Mouse (Mus musculus): Measurements from ENCODE around the gene Grb2.

The Grb2 gene

GRCm38 (mm10) chr11:115619949-115620348, 88.4 kb downstream of the Grb2 start:
- DNase-seq = no peak

GRCm38 (mm10) chr11:115618732-115619516, 89.5 kb downstream of the Grb2 start:
- no peak for DNase-seq

GRCm38 (mm10) chr11:115618001-115618400, 90.4 kb downstream of the Grb2 start:
- DNase-seq = no peak

DNA sequence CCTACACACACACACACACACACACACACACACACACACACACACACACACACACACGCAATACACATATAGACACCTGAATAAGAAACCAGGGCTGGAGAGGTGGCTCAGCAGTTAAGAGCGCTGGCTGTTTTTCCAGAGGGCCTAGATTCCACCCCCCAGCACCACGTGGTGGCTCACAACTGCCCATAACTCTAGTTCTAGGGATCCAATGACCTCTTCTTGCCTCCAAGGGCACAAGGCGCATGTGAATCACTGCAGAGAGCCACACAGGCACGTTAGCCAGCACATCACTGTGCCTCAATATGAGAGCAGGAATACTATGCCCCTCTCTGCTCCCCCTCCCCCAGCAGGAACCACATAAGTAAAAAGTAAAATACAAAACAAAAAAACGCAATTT, 91.5 kb downstream of the Grb2 start:
- DNase-seq = no peak

GRCm38 (mm10) chr11:115616371-115616770, 92.0 kb downstream of the Grb2 start:
- no peak for DNase-seq

DNA sequence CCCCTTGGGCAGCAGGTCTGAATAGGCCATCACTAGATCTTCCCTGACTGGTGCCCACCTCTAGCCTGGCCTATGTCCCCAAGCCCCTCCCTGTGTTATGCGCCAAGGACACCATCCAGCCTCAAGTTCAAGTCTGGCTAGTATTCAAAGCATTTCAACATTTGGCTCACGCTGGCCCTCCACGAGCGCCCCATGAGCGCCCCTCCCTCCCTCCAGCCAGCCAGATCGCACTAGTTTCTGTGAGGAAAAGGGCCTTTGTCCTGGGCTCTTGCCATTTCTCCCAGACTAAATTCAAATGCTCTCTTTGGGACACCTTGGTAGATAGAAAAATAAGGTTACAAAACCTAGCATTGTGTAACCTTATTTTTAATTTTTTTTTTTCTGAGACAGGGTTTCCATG, 92.5 kb downstream of the Grb2 start:
- no peak for DNase-seq

GRCm38 (mm10) chr11:115615108-115615825, 93.1 kb downstream of the Grb2 start:
- no peak for DNase-seq

GRCm38 (mm10) chr11:115614346-115615107, 93.9 kb downstream of the Grb2 start:
- DNase-seq = no peak

- DNase-seq = no peak
Observed at GRCm38 (mm10) chr11:115613138-115613945, 95.1 kb downstream of the Grb2 start.

DNA sequence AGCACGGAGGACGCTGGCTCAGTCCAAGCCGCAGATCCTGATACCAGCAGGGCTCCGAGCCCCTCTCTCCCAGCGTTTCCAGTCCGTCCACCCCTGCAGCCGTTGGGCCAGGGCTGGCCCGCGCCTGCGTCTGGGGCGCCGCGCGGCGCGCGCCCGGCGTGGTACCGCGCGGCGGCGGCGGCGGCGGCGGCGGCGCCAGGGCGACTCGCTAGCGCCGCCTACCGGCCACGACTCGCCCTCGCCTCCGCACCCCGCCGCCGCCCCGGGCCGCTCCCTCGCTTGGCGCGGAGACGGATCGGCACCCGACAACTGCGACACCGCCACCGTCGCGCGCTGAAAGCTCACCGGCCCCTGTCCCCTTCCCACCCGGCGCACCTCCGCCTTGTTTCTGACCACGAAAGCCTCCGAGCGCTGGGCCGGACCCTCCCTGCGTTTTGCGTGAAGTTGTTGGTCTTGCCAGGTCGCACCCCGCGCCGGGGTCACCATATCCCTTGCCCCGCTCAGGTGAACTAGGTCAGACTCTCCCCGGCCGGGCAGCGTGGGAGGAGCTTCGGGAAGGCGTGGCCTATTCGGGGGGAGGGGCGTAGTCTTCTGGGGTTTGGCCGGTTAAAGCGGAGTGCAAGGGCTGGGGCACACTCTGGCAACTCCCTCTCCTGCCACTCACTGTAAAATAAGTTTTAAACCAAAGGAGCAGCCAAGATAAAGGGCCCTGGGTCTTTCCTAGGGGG, 95.8 kb downstream of the Grb2 start, which contains the start of gene Mif4gd:
Mif4gd (minus strand) TSS at position 560 of the 728 bp plus-strand sequence.
- DNase-seq = peak; percentile 73

DNA sequence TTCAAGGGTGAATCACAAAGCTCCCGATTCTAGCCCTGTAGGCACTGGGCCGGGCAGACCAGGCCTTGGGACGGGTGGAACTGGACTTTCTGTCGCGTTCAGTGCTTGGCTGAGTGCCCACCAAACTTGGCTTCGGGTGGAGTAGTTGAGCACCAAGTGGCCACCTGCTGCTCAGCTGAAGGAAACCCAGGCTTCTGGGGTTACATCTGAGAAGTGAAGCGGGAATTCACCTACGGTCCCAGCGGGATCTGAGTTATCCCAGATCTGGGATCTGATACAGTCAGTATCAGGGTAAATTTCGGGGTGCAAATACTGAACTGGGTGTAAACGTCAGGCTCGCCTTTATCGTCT, 96.4 kb downstream of the Grb2 start:
- peak; percentile 78 for DNase-seq

DNA sequence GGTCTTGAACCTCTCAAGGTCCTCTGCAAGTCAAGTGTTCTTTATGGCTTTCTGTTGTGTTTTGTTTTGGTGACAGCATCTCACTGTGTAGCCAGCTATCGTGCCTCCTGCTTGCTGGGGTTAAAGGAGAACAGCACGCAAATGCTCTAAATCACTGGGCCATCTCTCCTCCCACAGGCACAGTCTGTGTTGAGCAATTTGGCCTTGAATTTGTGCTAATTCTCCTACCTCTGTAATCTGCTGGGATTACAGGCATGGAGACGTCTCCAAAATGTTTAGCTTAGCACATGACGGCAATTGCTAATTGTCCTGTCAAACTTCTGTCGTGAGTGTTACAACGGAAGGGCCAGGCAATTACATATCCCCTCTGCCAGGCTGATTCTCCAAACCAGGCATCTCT, 97.2 kb downstream of the Grb2 start:
- no peak for DNase-seq

- no peak for DNase-seq
Observed at GRCm38 (mm10) chr11:115609576-115609975, 98.8 kb downstream of the Grb2 start.

- no peak for DNase-seq
Observed at GRCm38 (mm10) chr11:115608421-115609399, 99.7 kb downstream of the Grb2 start.

DNA sequence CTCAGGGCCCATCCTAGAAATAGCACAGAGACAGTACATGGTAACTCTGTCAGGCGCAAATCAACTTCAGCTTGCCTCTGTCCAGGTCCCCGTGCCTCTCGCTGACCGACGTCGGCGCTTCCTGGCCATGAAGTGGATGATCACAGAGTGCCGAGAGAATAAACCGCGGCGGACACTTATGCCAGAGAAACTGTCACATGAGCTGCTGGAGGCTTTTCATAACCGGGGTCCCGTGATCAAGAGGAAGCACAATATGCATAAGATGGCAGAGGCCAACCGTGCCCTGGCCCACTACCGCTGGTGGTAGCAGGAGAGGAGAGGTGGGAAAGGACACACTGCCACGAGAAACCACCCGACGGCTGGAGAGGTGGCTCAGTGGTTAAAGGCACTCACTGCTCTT, 101.7 kb downstream of the Grb2 start:
- DNase-seq = no peak

DNA sequence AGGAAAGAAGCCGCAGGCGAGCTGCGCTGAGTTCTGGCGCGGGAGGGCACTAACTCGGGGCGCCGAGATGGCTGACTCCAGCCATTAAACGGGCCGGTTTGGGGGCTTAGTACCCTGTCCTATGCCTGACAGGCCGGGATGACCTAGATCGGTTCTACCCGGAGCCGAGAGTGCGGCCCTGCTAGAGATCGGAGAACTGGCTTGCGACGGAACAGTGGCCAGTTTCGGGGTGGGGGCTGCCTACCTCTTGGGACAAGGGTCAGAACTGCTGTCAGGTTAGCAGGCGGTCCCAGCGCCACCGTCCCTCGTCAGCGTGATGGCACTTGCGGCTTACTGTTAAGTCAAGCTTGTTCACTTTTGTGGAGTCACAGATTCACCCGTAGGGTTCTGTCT, 104.1 kb downstream of the Grb2 start:
- DNase-seq = no peak

DNA sequence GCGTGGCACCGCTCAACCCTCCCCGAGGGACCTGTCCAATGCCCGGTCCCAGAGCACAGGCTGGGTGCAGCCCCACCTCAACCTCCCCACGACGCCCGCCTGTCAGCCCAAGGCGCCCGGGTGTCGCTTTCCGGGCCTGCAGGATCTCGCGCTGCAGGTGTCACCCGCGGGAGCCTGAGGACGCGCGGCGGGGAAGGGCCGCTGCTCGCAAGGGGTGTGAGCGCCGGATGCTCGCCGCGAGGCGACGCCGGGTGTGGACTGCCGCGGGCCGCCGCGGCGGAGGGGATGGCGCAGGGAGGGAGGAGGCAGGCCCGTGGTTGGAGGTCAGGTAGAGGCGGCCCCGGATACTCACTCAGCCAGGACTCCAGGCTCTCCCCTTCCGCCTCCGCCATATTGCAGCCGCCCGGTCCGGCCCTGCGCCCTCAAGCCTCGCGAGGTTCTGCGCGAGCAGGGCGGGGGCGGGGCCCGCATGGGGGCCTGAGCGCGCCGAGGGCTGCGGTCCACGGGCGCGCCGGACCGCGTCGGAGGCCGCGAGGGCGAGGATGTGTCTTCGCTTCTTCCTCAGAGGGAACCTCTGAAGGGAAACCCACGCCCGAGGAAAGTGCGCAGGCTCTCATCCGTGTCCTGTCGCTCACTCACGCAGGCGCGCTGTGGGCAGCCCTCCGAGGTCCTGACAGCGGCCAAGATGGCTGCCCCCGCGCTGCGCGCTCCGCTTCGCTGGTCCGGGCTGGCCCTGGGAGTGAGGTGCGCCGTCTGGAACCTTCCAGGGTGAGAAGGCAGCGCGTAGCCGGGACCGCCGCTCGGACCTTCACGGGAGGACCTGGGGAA, 104.7 kb downstream of the Grb2 start, which contains the start of the genes Mrps7 and Gga3:
Mrps7 (plus strand) TSS at position 450 of the 828 bp plus-strand sequence.
Gga3 (minus strand) TSS at position 576 of the 828 bp plus-strand sequence.
- DNase-seq = peak; percentile 90

DNA sequence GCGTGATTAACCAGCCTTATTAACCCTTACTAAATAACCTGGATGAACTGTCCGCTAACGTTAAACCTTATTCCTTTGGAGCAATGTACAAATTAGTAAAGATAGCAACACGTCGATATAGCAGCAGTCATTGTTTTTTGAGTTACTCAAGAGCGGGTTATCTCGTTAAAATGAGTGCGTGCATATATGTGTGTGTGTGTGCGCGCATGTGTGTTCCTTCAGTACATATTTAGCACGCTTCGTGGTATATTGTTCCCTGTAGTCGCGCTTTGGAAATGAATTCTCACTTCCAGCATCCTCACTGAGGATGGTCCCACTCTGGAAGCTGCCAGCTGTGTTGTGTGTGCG, 105.3 kb downstream of the Grb2 start:
- DNase-seq = no peak

- DNase-seq = no peak
Observed at GRCm38 (mm10) chr11:115601174-115601573, 107.2 kb downstream of the Grb2 start.

DNA sequence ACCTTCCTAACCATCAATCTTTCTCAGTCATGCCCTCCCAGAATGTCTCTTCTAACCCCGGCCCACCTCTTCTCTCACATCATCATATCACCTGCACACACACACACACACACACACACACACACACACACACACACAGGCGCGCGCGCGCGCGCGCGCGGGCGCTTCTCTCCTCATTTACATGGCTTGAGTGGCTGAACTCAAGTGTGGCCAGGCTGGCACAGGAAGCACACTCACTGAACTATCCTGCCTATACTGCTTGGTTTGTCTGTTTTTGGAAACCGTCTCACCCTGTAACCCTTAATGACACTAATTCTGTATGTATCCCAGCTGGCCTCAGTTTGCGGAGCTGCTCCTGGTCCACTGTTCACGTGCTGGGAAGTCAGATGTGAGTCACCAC, 107.7 kb downstream of the Grb2 start:
- DNase-seq = no peak

All from right cerebral cortex, postnatal 14 days (tissue).